Mouse (Mus musculus): Measurements from ENCODE around the gene Ippk.

The Ippk gene

GRCm38 (mm10) chr13:49492376-49493368 is 71.6 kb downstream of the Ippk start, which contains the start of gene Tes3-ps:
Tes3-ps (plus strand) TSS chr13:49493318.
- no peak for DNase-seq

DNA sequence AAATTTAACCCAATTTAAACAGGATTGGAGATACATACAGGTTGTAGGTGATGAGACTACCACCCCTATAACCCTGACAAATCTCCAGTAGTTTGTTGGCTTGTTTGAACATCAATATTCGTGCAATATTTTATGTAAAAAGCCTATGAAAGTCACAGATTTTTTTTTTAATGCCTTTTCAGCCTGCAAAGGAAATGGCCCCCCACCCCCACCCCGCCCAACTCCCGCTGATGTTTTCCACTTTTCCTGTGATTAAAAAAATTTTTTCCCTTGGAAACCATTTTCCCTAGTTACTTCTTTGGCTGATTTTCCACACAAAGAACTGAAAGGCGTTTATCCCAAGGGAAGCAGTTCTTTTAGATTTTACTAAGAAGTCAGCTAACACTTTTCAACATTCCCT is 83.5 kb downstream of the Ippk start, which contains the start of gene Ecm2:
Ecm2 (plus strand) TSS at position 301 of the 400 bp plus-strand sequence.
- no peak for DNase-seq

DNA sequence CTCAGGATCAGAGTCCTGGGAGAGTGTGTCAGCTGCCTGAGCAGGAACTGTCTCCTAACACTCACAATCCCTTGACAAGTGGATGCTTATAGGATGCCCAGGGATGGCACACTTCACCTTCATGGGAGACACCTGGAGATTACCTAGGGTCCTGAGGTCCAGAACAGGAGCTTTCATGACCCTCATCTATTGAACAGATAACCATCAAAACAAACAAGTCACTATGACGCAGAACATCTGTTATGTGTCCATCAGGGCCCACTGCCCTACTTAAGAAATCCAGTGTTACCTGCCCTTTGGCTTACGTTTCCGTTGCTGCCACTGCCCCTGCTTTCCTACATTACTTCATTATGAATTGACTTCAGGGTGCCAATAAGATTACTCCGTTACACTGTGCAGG is 84.7 kb downstream of the Ippk start:
- no peak for DNase-seq

DNA sequence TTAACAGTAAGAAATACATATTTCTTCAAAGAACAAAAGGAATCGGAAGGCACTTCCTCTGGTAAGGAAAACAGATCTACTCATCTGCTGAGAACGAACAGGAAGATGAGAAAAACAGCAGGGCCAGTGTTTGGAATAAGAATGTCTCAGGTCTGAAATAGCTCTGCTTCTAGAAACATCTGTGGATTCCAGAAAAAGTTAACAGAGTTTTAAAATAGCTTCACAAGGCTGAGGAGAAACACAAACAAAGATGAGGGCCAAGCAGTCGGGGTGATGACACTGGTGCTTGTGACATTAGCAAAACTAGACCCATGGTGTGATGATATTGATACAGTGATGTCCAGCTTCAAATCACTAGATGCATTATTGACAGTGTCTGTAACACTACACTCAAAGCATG is 86.1 kb downstream of the Ippk start:
- DNase-seq: no peak

Data from retina, postnatal 1 day (tissue).